Mouse (Mus musculus) erythroblast, embryonic 14.5 days (primary cell): ENCODE measurements around the gene Cd163. TPM values are rescaled to one million over a fixed set of nuclear protein-coding genes. Genes with fewer than 3 reads are reported as not detected.

ENCODE experiments used
- H3K27me3 ChIP-seq: 2 replicates; pipeline ENCODE4 v1.6.1; 2012; ENCODE audit warnings: inconsistent platforms; ENCODE audit not compliant: control insufficient read depth
- H3K36me3 ChIP-seq: 2 replicates; pipeline ENCODE4 v1.6.1; 2012; ENCODE audit warnings: mild to moderate bottlenecking, inconsistent platforms; ENCODE audit not compliant: control insufficient read depth
- H3K4me1 ChIP-seq: 2 replicates; pipeline ENCODE4 v1.6.1; 2012; ENCODE audit warnings: inconsistent platforms; ENCODE audit not compliant: control insufficient read depth
- H3K4me3 ChIP-seq: replicated peaks from 2 replicates; pipeline ENCODE3; 2012; ENCODE audit warnings: moderate library complexity, mild to moderate bottlenecking, inconsistent platforms
- H3K9me3 ChIP-seq: 2 replicates; pipeline ENCODE4 v1.6.1; 2012; ENCODE audit warnings: low read length, inconsistent platforms, mixed read lengths; ENCODE audit not compliant: control insufficient read depth
- GATA1 ChIP-seq: IDR thresholded peaks from 2 replicates; pipeline ENCODE4 v1.6.1; 2012; ENCODE audit warnings: low read length, inconsistent platforms, mixed read lengths
- polyA plus RNA-seq: library from polyadenylated mRNA; stranded (reverse); fragments of >175 nt; gene quantifications from 2 replicates; pipeline ENCODE4 v1.2.3, GENCODE M21; 2012

Cd163 gene
- polyA plus RNA-seq, 1 experiment, result not detected

GRCm38 (mm10) chr6:124379331-124379730 is 74.9 kb downstream of the Cd163 start:
- H3K27me3 ChIP-seq, result no peaks in the 10 kb centered on the region
- H3K4me3 ChIP-seq, result no peak overlapping the region
- TF ChIP-seq GATA1, result no peak
- peaks cover 33% of the 10 kb centered on the region for H3K4me1 ChIP-seq
- no peaks in the 10 kb centered on the region for H3K36me3 ChIP-seq
- no peaks in the 10 kb centered on the region for H3K9me3 ChIP-seq

Other genes starting within 250 kb of the Cd163 start
- gene Vmn2r27, start 72.8 kb upstream of the Cd163 start, polyA plus RNA-seq, result not detected in 2 replicates
- gene Pex5, start 110.4 kb downstream of the Cd163 start, polyA plus RNA-seq, result 0.24 and 0.42 TPM in 2 replicates
- 0.31 and 0.68 TPM in 2 replicates for gene Clstn3, start 160.1 kb downstream of the Cd163 start, polyA plus RNA-seq
- not detected in 2 replicates for gene C1rl, start 188.5 kb downstream of the Cd163 start, polyA plus RNA-seq
- 0.03 TPM in 2 replicates for gene C1ra, start 207.7 kb downstream of the Cd163 start, polyA plus RNA-seq
- gene C1s1, start 237.7 kb downstream of the Cd163 start, polyA plus RNA-seq, result 0.01 TPM in 1 of 2 replicates, not detected in the other